Mouse (Mus musculus) testis, adult 2 months (tissue): Measurements from ENCODE around the gene Sall1. TPM values are rescaled to one million over a fixed set of nuclear protein-coding genes. Genes with fewer than 3 reads are reported as not detected.

ENCODE experiments used
- H3K27ac ChIP-seq: fragments of 200-500 bp; 2 replicates; pipeline ENCODE4 v1.5.1; 2012; ENCODE audit warnings: low read depth, low read length; ENCODE audit not compliant: control insufficient read depth, insufficient read depth
- H3K27me3 ChIP-seq: fragments of 200-500 bp; 2 replicates; pipeline ENCODE4 v1.6.1; 2012; ENCODE audit warnings: mild to moderate bottlenecking, low read length, moderate library complexity; ENCODE audit not compliant: control insufficient read depth, insufficient read depth
- H3K36me3 ChIP-seq: fragments of 200-500 bp; 2 replicates; pipeline ENCODE4 v1.6.1; 2012; ENCODE audit warnings: mild to moderate bottlenecking, low read length; ENCODE audit not compliant: control insufficient read depth, insufficient read depth
- H3K4me1 ChIP-seq: fragments of 200-500 bp; 2 replicates; pipeline ENCODE4 v1.6.1; 2012; ENCODE audit warnings: low read length; ENCODE audit not compliant: control insufficient read depth, insufficient read depth
- H3K4me3 ChIP-seq: fragments of 200-500 bp; 2 replicates; pipeline ENCODE4 v1.5.1; 2012; ENCODE audit warnings: low read depth, mild to moderate bottlenecking, low read length, moderate library complexity, mixed read lengths; ENCODE audit not compliant: control insufficient read depth
- CTCF ChIP-seq: fragments of 200-500 bp; IDR thresholded peaks from 2 replicates; pipeline ENCODE4 v1.5.1; 2012; ENCODE audit warnings: low read depth, mild to moderate bottlenecking, inconsistent platforms, low read length, moderate library complexity; ENCODE audit not compliant: control insufficient read depth, insufficient read depth, insufficient replicate concordance
- POLR2A ChIP-seq: fragments of 200-500 bp; IDR thresholded peaks from 2 replicates; pipeline ENCODE4 v1.6.1; 2012; ENCODE audit warnings: low read depth, mild to moderate bottlenecking, inconsistent platforms, low read length, moderate library complexity; ENCODE audit not compliant: control insufficient read depth
- polyA plus RNA-seq: library from polyadenylated mRNA; depleted of rRNA; stranded (reverse); fragments of >200 nt; gene quantifications from 2 replicates; pipeline ENCODE4 v1.2.3, GENCODE M21; 2012

Sall1 gene
- polyA plus RNA-seq, 1 experiment = 0.58 TPM

DNA sequence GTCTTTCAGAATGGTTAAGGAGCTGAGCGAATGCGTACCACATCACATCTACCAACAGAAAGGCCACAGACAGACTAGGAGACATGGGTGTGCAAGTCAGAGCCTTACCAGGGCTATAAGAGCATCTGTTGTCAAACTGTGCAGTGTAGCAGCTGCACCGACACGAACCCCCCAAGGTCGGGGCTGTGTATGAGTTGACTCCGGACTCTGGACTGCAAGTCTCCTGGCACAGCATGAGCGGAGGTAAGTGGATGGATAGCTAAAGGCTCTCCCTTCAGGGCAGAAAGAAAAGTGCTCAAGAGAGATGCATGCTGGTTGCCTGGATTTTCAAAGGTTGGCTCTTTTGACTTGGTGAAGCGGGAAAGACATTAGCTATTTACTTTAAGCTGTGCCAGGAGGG is 16.8 kb upstream of the Sall1 start:
- Histone ChIP-seq H3K4me1 (no peaks in the 10 kb centered on the region), H3K36me3 (no peaks in the 10 kb centered on the region), H3K27ac (no peak overlapping the region), H3K4me3 (no peak overlapping the region), H3K27me3 (no peaks in the 10 kb centered on the region)
- TF ChIP-seq CTCF (no peak), POLR2A (no peak)

DNA sequence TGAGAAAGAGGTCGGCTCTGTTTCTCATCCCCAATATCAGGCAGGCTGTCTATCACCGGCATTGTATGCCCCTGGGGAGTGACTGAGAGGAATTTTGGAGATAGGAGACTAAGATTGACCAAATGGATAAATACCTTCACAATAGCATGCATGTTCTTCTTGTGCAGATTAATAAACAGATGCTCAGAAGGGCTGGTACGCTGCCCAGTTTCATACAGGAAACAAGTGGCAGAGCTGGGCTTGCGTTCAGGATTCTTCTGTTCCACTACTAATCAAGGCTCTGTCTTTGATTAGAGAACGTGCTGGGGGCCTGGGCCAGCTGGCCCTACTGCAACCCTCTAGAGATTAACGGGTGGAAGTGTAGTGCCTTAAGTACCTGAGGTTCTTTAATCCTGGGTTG is 15.5 kb upstream of the Sall1 start:
- TF ChIP-seq POLR2A = no peak
- TF ChIP-seq CTCF = no peak
- Histone ChIP-seq H3K27ac (no peak overlapping the region), H3K4me1 (no peaks in the 10 kb centered on the region), H3K4me3 (no peak overlapping the region), H3K36me3 (no peaks in the 10 kb centered on the region), H3K27me3 (no peaks in the 10 kb centered on the region)

DNA sequence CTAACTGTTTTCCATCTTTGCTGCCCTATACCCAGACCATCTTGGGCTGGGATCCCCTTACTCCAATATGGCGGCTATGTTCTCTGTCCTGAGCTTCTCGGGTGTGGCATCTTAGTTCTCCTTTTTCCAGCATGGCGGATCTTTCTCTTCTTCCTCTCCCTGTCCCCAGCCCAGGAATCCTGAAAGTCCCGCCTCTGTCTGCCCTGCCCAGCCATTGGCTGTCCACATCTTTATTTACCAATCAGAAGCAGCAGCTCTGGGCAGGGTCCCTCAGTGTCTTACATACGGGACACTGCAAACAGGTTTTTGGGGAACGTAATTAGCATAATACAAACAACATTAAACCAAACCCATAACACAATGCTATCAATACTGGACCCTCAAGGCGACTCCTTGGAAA is 8.9 kb upstream of the Sall1 start:
- H3K27ac ChIP-seq = no peak overlapping the region
- no peak overlapping the region for H3K4me3 ChIP-seq
- no peak for TF ChIP-seq CTCF
- no peak for TF ChIP-seq POLR2A
- H3K4me1 ChIP-seq = no peaks in the 10 kb centered on the region
- H3K36me3 ChIP-seq = no peaks in the 10 kb centered on the region
- H3K27me3 ChIP-seq = no peaks in the 10 kb centered on the region

DNA sequence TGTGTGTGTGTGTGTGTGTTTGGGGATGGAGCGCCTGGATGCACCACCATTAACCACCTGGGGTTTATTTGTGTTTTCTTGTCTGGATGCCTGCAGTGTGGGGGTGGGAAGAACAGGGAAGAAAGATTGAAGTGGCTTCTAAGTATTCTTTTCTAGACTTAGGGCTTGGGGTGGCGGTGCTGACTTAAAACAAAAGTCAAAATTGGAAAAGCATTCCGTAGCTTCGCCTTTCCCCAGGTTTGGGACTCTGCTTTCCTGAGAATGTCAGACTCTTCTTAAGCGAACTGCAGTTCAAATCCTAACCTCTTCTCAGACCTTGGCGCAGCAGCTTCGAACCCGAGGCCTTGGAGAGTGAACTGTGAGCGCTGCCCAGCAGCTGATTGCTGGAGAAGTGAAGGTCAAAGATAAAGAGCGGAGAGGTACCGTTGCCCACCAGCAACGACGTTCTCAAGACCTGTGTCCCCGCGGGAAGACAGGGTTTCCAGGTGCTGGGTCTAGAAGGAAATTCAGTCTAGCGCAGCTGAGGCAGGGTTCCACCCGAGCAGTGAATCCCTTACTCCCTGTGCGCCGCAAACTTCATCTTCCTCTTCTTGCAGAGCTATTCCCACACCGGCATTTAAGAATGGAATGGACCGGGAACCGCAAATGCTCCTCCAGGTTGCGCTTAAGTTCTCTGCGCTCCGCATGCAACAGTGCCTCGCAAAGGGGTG is 2.8 kb upstream of the Sall1 start:
- Histone ChIP-seq H3K36me3 (no peaks in the 10 kb centered on the region), H3K4me1 (peaks cover 4% of the 10 kb centered on the region), H3K27ac (no peak overlapping the region), H3K4me3 (no peak overlapping the region), H3K27me3 (peaks cover 4% of the 10 kb centered on the region)
- no peak for TF ChIP-seq CTCF
- no peak for TF ChIP-seq POLR2A

DNA sequence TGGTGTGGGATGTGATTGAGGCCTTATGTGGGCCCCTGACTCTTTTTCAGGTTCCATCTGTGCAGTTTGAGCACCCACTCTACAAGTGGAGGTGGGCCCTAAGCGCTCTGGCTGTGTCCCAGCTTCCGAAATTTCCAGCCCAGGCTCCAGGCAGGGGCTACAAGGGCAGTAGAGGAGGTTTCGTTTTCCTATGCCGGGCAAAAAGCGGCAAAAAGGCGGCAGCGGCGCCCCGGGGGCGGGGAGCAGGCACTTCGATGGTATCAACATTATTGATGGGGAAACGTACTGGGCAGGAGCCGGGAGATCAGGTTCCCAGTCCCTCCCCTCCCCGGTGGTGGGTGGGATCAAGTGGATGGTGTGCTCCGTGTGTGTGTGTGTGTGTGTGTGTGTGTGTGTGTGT is 2.3 kb upstream of the Sall1 start:
- peaks cover 8% of the 10 kb centered on the region for H3K4me1 ChIP-seq
- TF ChIP-seq CTCF (no peak), POLR2A (no peak)
- no peak overlapping the region for H3K27ac ChIP-seq
- no peak overlapping the region for H3K4me3 ChIP-seq
- H3K27me3 ChIP-seq = peaks cover 4% of the 10 kb centered on the region
- no peaks in the 10 kb centered on the region for H3K36me3 ChIP-seq

DNA sequence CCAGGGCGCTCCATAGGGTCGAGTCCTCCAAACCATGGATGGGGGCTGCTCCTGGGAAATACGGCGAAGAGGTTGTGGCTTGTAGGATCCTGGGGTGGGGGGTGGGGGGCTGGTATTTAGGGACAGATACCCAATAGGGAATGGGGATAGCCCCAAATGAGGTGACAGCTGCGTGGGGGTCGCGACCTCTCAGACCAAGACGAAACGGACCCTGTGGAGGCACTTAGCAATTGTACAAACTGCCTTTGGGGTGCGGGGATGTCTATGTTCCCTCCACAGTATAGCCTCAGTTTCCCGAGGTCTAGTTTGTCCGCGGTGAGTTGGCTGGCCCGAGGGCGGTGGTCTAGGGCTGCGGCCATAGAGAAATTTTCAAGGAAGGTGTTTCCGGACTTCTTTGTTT is 1.8 kb upstream of the Sall1 start:
- peaks cover 13% of the 10 kb centered on the region for H3K4me1 ChIP-seq
- H3K4me3 ChIP-seq = no peak overlapping the region
- peaks cover 7% of the 10 kb centered on the region for H3K27me3 ChIP-seq
- no peak overlapping the region for H3K27ac ChIP-seq
- no peaks in the 10 kb centered on the region for H3K36me3 ChIP-seq
- TF ChIP-seq CTCF = no peak
- no peak for TF ChIP-seq POLR2A

DNA sequence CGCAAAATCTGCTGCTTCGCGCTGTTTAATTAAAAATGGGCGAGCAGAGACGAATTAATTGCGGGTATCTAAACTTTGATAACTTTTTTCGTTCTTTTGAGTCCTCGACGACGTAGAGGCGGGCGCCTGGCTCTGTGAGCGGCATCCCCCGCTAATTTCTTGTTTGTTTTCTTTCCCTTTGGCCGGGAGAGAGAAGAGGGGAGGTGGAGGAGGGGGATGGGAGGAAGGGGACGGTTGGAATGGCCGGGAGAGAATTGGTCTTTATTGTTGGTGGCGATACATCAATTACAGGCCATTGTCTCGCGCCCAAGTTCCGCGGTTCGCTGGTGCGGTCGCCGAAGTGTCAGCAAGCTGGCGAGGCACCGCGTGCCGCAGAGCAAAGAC is 1.2 kb upstream of the Sall1 start:
- TF ChIP-seq POLR2A (no peak), CTCF (no peak)
- H3K27ac ChIP-seq = no peak overlapping the region
- H3K4me3 ChIP-seq = no peak overlapping the region
- H3K36me3 ChIP-seq = no peaks in the 10 kb centered on the region
- peaks cover 15% of the 10 kb centered on the region for H3K4me1 ChIP-seq
- peaks cover 7% of the 10 kb centered on the region for H3K27me3 ChIP-seq
